Mouse (Mus musculus): ENCODE data around the gene Olfr748. TPM values are rescaled to one million over a fixed set of nuclear protein-coding genes. Genes with fewer than 3 reads are reported as not detected.
"Not testable (repeated sequence)": the region's sequence is repeated elsewhere in the genome, so short reads cannot be mapped to it uniquely, and the experiment has no call there.

Gene Olfr748
- not detected in 2 replicates for polyA plus RNA-seq (2015; fragmentation: Nextera tagmentation; extraction: Ambion mirVana)

DNA sequence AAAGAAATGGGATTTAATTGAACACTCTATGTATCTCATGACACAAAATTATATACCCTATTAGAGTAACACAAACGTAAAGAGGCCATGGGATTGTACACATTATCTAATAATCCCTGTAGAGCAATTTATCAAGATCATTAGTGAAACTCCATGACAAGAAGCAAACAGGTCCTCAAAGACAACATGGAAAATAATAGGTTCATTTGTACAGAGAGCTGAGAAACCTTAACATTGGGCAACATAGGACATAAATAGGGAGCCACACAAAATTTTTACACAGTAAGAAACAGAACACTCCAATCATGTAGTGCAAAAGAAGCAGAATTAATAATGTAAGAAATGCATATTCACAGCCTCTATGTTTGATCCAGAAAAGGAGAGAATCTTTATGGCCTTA lies at the start of gene Olfr748:
Gene Olfr748 (plus strand): TSS at position 301 of the 400 bp plus-strand sequence.
- no peak for DNase-seq (ENCODE audit: low spot score)

DNA sequence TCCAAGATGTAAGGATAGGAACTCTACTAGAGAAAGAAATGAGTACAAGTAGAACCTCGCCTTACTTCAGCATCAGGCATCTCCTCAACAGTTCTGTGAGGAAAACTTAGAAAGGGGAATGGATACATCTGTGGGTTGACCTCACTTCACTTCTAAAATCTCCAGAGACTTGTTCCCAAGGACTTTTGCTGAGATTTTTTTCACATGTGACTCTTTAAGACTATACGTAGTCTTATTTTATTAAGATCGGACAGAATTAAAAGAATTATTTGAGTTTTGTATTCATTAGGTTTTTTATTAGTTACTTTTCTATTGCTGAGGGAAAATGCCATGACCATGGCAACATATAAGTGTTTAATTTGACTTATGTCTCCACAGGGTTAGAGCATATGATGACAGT lies 14.1 kb upstream of the Olfr748 start, which contains the start of gene Olfr747:
Gene Olfr747 (minus strand): TSS at position 101 of the 400 bp plus-strand sequence.
- no peak for DNase-seq (ENCODE audit: low spot score)

DNA sequence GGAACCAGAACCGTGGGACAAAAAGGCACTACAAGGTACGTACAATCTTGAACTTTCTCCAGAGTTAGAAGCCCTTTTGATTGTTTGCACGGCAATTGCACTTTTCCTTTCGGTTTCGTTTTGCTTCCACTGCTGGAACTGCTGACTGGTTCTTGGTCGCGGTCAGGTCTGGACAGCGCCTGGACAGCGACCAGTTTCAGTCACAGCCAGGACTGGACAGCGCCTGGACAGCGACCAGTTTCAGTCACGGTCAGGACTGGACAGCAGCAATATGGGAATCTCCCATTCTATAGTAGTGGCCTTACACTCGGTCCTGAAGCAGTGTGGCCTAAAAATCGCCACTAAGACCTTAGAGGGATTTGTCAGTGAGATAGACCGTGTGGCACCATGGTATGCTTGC lies 12.7 kb downstream of the Olfr748 start:
- not testable (repeated sequence) for DNase-seq (ENCODE audit: low spot score)

- not testable (repeated sequence) for DNase-seq (ENCODE audit: low spot score)
Observed at GRCm38 (mm10) chr14:50722371-50722770, 15.2 kb downstream of the Olfr748 start.

- DNase-seq (ENCODE audit: low spot score), result no peak
Observed at GRCm38 (mm10) chr14:50740334-50740733, 33.2 kb downstream of the Olfr748 start.

- no peak for DNase-seq (ENCODE audit: low spot score)
Observed at GRCm38 (mm10) chr14:50741584-50741983, 34.4 kb downstream of the Olfr748 start.

GRCm38 (mm10) chr14:50744994-50745393 lies 37.8 kb downstream of the Olfr748 start, which contains the start of gene Olfr749:
Olfr749 (minus strand) TSS chr14:50745094.
- DNase-seq (ENCODE audit: low spot score), result no peak

DNA sequence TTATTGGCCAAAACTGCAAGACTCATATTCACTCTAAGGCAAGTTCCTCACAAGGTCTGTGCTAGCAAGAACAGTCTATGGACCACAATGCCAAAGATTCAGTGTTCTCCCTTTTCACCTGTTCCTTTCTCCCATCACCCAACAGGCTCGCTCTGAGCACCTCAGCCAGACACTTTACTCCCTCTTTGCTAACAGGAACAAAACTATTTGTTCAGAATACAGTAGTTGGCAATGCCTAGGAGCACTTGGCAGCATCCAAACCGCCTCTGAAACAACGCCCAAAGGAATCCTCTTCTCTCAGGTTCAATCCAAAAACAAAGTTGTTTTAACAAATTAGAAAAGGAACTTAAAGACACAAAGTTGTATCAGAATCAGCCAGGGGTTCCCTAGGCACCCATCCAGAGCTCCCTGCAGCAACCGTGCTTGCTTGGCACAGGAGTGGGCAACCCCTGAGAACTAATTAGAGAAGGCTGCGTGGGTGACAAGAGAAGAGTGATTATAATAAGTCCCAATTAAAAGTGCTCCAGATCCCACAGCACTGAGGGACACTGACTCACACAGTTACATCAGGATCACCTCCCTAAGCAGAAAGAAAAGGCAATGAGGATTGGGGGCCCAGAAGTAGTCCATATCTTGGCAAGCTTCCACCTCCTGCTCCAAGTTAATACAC lies 51.4 kb downstream of the Olfr748 start:
- DNase-seq (ENCODE audit: low spot score), result no peak

Other genes starting within 250 kb of the Olfr748 start
- not detected in 2 replicates for gene Olfr741, start 234.6 kb upstream of the Olfr748 start, polyA plus RNA-seq (2015; fragmentation: Nextera tagmentation; extraction: Ambion mirVana)
- not detected in 2 replicates for gene Olfr742, start 203.8 kb upstream of the Olfr748 start, polyA plus RNA-seq (2015; fragmentation: Nextera tagmentation; extraction: Ambion mirVana)
- not detected in 2 replicates for gene Olfr743, start 185.5 kb upstream of the Olfr748 start, polyA plus RNA-seq (2015; fragmentation: Nextera tagmentation; extraction: Ambion mirVana)
- not detected in 2 replicates for gene Olfr744, start 92.5 kb upstream of the Olfr748 start, polyA plus RNA-seq (2015; fragmentation: Nextera tagmentation; extraction: Ambion mirVana)
- gene Olfr745, start 68.0 kb upstream of the Olfr748 start, polyA plus RNA-seq (2015; fragmentation: Nextera tagmentation; extraction: Ambion mirVana), result not detected in 2 replicates
- not detected in 2 replicates for gene Olfr746, start 60.3 kb upstream of the Olfr748 start, polyA plus RNA-seq (2015; fragmentation: Nextera tagmentation; extraction: Ambion mirVana)
- not detected in 2 replicates for gene Olfr747, start 14.2 kb upstream of the Olfr748 start, polyA plus RNA-seq (2015; fragmentation: Nextera tagmentation; extraction: Ambion mirVana)
- not detected in 2 replicates for gene Olfr749, start 37.7 kb downstream of the Olfr748 start, polyA plus RNA-seq (2015; fragmentation: Nextera tagmentation; extraction: Ambion mirVana)
- gene Ttc5, start 78.1 kb downstream of the Olfr748 start, polyA plus RNA-seq (2015; fragmentation: Nextera tagmentation; extraction: Ambion mirVana), result 72.4 and 80.8 TPM in 2 replicates
- gene Ccnb1ip1, start 100.4 kb downstream of the Olfr748 start, polyA plus RNA-seq (2015; fragmentation: Nextera tagmentation; extraction: Ambion mirVana), result not detected in 2 replicates
- gene Parp2, start 100.5 kb downstream of the Olfr748 start, polyA plus RNA-seq (2015; fragmentation: Nextera tagmentation; extraction: Ambion mirVana), result 54.8 and 58.9 TPM in 2 replicates
- gene Tep1, start 163.2 kb downstream of the Olfr748 start, polyA plus RNA-seq (2015; fragmentation: Nextera tagmentation; extraction: Ambion mirVana), result 10.7 and 11.2 TPM in 2 replicates
- 0.18 and 0.30 TPM in 2 replicates for gene Klhl33, start 190.1 kb downstream of the Olfr748 start, polyA plus RNA-seq (2015; fragmentation: Nextera tagmentation; extraction: Ambion mirVana)
- 111 and 123 TPM in 2 replicates for gene Osgep, start 217.5 kb downstream of the Olfr748 start, polyA plus RNA-seq (2015; fragmentation: Nextera tagmentation; extraction: Ambion mirVana)
- 165 and 184 TPM in 2 replicates for gene Apex1, start 217.6 kb downstream of the Olfr748 start, polyA plus RNA-seq (2015; fragmentation: Nextera tagmentation; extraction: Ambion mirVana)
- 42.3 and 45.5 TPM in 2 replicates for gene Pip4p1, start 223.5 kb downstream of the Olfr748 start, polyA plus RNA-seq (2015; fragmentation: Nextera tagmentation; extraction: Ambion mirVana)
- gene Pnp, start 223.7 kb downstream of the Olfr748 start, polyA plus RNA-seq (2015; fragmentation: Nextera tagmentation; extraction: Ambion mirVana), result 54.2 and 60.6 TPM in 2 replicates
- not detected in 2 replicates for gene Gm49342, start 237.1 kb downstream of the Olfr748 start, polyA plus RNA-seq (2015; fragmentation: Nextera tagmentation; extraction: Ambion mirVana)
- 0.69 and 1.1 TPM in 2 replicates for gene Pnp2, start 248.6 kb downstream of the Olfr748 start, polyA plus RNA-seq (2015; fragmentation: Nextera tagmentation; extraction: Ambion mirVana)